ENCODE assay signal across 8 mouse cellular contexts in genomic region chr5:24526889-24527230, GRCm38 (mm10). TPM values are rescaled to one million over a fixed set of nuclear protein-coding genes. Genes with fewer than 3 reads are reported as not detected.
A peak's percentile ranks its signal among the peaks of the same experiment; 100 is the strongest.
DNase-seq lines count a peak whose midpoint lies in the region; ATAC-seq and TF ChIP-seq lines count a peak whose summit lies in the region.

TSS of gene Gbx1 (minus strand) at chr5:24527202.

- TF ChIP-seq CTCF in layer of hippocampus, adult 2 months (conservative IDR thresholded peaks at IDR 0.05) = no peak; the same call in 1 of the 2 replicates

- H3K4me1 ChIP-seq in hindbrain, embryonic 11.5 days (replicated peaks; ENCODE audit: control insufficient read depth, insufficient read depth, low read length) = peaks cover 6% of the 10 kb centered on the region; the same call in 1 of the 2 replicates
- peaks cover 6% of the 10 kb centered on the region; the same call in 1 of the 2 replicates for H3K4me1 ChIP-seq in liver, embryonic 16.5 days (ENCODE audit: control insufficient read depth, low read depth, low read length)
- peaks cover 15% of the 10 kb centered on the region for H3K4me1 ChIP-seq in stomach, embryonic 15.5 days

- peaks cover 51% of the 10 kb centered on the region for H3K27me3 ChIP-seq in hindbrain, embryonic 11.5 days (ENCODE audit: control insufficient read depth, insufficient read depth, low read length)
- H3K27me3 ChIP-seq in liver, embryonic 16.5 days (ENCODE audit: control insufficient read depth, insufficient read depth, low read depth, low read length) = peaks cover 88% of the 10 kb centered on the region
- peaks cover 78% of the 10 kb centered on the region for H3K27me3 ChIP-seq in stomach, embryonic 15.5 days (replicated peaks)

- no peaks in the 10 kb centered on the region for H3K36me3 ChIP-seq in hindbrain, embryonic 11.5 days (ENCODE audit: control insufficient read depth, insufficient read depth, low read length)
- H3K36me3 ChIP-seq in liver, embryonic 16.5 days (ENCODE audit: control insufficient read depth, insufficient read depth) = no peaks in the 10 kb centered on the region
- H3K36me3 ChIP-seq in stomach, embryonic 15.5 days = no peaks in the 10 kb centered on the region

- under 1% methylated on average over 27 of the region's 49 CpGs for WGBS in hindbrain, embryonic 11.5 days
- under 1% methylated on average over 38 of the region's 49 CpGs for WGBS in liver, embryonic 16.5 days (ENCODE audit: insufficient replicate concordance)
- under 1% methylated on average over 35 of the region's 49 CpGs for WGBS in stomach, embryonic 15.5 days

- H3K4me2 ChIP-seq in hindbrain, embryonic 11.5 days (replicated peaks; ENCODE audit: low read depth, low read length) = peak within 1 kb of the TSS; percentile 84
- peak within 1 kb of the TSS; percentile 51 for H3K4me2 ChIP-seq in liver, embryonic 16.5 days (ENCODE audit: low read depth, low read length)
- peak within 1 kb of the TSS; percentile 90 for H3K4me2 ChIP-seq in stomach, embryonic 15.5 days

- H3K9ac ChIP-seq in hindbrain, embryonic 11.5 days (ENCODE audit: low read depth, low read length) = peak within 1 kb of the TSS; percentile 65
- no peak within 1 kb of the TSS for H3K9ac ChIP-seq in liver, embryonic 16.5 days (ENCODE audit: low read depth, low read length)
- H3K9ac ChIP-seq in stomach, embryonic 15.5 days = no peak within 1 kb of the TSS; the same call in 1 of the 2 replicates

- ATAC-seq in hindbrain, embryonic 11.5 days (ENCODE audit: low FRiP score) = peak; percentile 58
- ATAC-seq in liver, embryonic 16.5 days (ENCODE audit: low read depth) = no peak
- ATAC-seq in stomach, embryonic 15.5 days (ENCODE audit: insufficient read depth, low FRiP score, low read depth) = peak; percentile 61; the same call in 1 of the 2 replicates
- no peak for ATAC-seq in erythroid progenitor cell, adult 5-6 weeks (replicated peaks; ENCODE audit: low FRiP score, poor library complexity, severe bottlenecking)

- H3K27ac ChIP-seq in layer of hippocampus, adult 2 months = no peak within 1 kb of the TSS
- peak within 1 kb of the TSS; percentile 56; the same call in 1 of the 2 replicates for H3K27ac ChIP-seq in hindbrain, embryonic 11.5 days (ENCODE audit: low read depth, low read length)
- H3K27ac ChIP-seq in liver, embryonic 16.5 days (ENCODE audit: low read length) = no peak within 1 kb of the TSS
- no peak within 1 kb of the TSS for H3K27ac ChIP-seq in stomach, embryonic 15.5 days

- no peak for DNase-seq in layer of hippocampus, adult 2 months (ENCODE audit: low spot score in 2 of 2)
- DNase-seq in layer of hippocampus, adult 9-10 months (ENCODE audit: low spot score) = no peak
- peak; percentile 70 for DNase-seq in embryo, embryonic 10.5 days (ENCODE audit: low spot score)
- DNase-seq in hindbrain, embryonic 11.5 days (ENCODE audit: low spot score) = peak; percentile 78
- no peak for DNase-seq in T-cell, adult 2 months (ENCODE audit: low spot score)

- H3K9me3 ChIP-seq in hindbrain, embryonic 11.5 days (ENCODE audit: control insufficient read depth, low read length) = no peaks in the 10 kb centered on the region
- H3K9me3 ChIP-seq in liver, embryonic 16.5 days (replicated peaks; ENCODE audit: control insufficient read depth, low read length) = no peaks in the 10 kb centered on the region
- no peaks in the 10 kb centered on the region for H3K9me3 ChIP-seq in stomach, embryonic 15.5 days

- peak within 1 kb of the TSS; percentile 37 for H3K4me3 ChIP-seq in layer of hippocampus, adult 2 months
- peak within 1 kb of the TSS; percentile 47 for H3K4me3 ChIP-seq in hindbrain, embryonic 11.5 days (ENCODE audit: low read depth, low read length)
- peak within 1 kb of the TSS; percentile 39 for H3K4me3 ChIP-seq in liver, embryonic 16.5 days (ENCODE audit: low read depth, low read length)
- H3K4me3 ChIP-seq in stomach, embryonic 15.5 days (replicated peaks) = peak within 1 kb of the TSS; percentile 40

RNA-seq across cellular contexts. Expression of gene Gbx1, which starts in this region (rescaled TPM):
- total RNA-seq in layer of hippocampus, adult 2 months (2021) = under 1 TPM in 1 of 2 experiments, not detected in 1; 0.10 TPM
- 1.0 and 1.9 TPM in 2 replicates for polyA plus RNA-seq in hindbrain, embryonic 11.5 days (2014; fragmentation: Nextera tagmentation; extraction: Ambion mirVana)
- not detected in 2 replicates for polyA plus RNA-seq in liver, embryonic 16.5 days (2015; fragmentation: Nextera tagmentation; extraction: Ambion mirVana)
- 0.04 TPM in 1 of 2 replicates, not detected in the other for polyA plus RNA-seq in stomach, embryonic 15.5 days (2015; fragmentation: Nextera tagmentation; extraction: Ambion mirVana)
- total RNA-seq in erythroid progenitor cell, adult 5-6 weeks (2015; ENCODE audit: low replicate concordance) = not detected in 2 replicates
- not detected in 2 replicates for total RNA-seq in erythroid progenitor cell, adult 5-6 weeks (2017; ENCODE audit: low replicate concordance)

Comparison
In these comparisons a context has a peak if more than half of its experiments do, and no peak if none do; other contexts are left out.
1. Peak in ATAC-seq, H3K4me3 ChIP-seq and H3K4me2 ChIP-seq in stomach, embryonic 15.5 days; RNA of the gene not detected or under 1 TPM.
2. DNase-seq: peak in embryo, embryonic 10.5 days (single experiment) and hindbrain, embryonic 11.5 days (single experiment); none in layer of hippocampus, adult 2 months (0 of 2), layer of hippocampus, adult 9-10 months (single experiment) and T-cell, adult 2 months (single experiment).
3. Peak in every context shown above with its lines, with median percentiles within 50 percentile points of each other: H3K4me3 ChIP-seq and H3K4me2 ChIP-seq.